In the genomic region with DNA sequence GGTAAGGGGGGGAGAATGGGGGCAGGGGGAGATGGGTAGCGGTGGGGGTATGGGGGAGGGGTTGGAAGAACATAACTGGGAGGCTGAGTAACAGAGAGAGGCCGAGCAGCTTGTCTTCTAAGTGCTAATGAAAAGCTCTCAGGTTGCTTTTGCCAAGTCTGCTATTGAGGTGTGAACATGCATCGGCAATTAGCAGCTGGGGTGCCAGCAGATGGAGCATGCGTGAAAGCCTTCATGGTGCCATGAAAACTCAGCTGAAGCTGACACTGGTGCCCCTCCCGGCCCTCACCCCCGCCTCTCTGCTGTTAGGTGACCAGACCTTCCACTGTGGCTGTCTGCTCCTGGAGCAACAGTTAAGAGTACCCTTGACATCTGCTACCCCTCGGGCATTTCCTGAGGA, we compare ENCODE assay signal across 20 mouse cellular contexts. TPM values are rescaled to one million over a fixed set of nuclear protein-coding genes. Genes with fewer than 3 reads are reported as not detected.
DNase-seq lines count a peak whose midpoint lies in the region; ATAC-seq and TF ChIP-seq lines count a peak whose summit lies in the region.
"Had no signal": no experiment of that assay in that cellular context is flagged by ENCODE, and none has a peak within 500 bp of the region (broad histone marks: within the 10 kb centered on the region; RNA-seq: fewer than 3 reads in every experiment).

No protein-coding gene starts in this region.

- no peaks in the 10 kb centered on the region for H3K27me3 ChIP-seq in hindbrain, postnatal 0 days (ENCODE audit: insufficient read depth, low read length)
- H3K27me3 ChIP-seq in hindbrain, embryonic 14.5 days (ENCODE audit: control insufficient read depth, insufficient read depth, low read length), result no peaks in the 10 kb centered on the region
- H3K27me3 ChIP-seq: midbrain, embryonic 15.5 days had no signal

- no peak for ATAC-seq in hindbrain, postnatal 0 days
- ATAC-seq in hindbrain, embryonic 14.5 days (ENCODE audit: low FRiP score), result no peak
- ATAC-seq: activated CD4-positive, CD25-positive, alpha-beta regulatory T cell, adult 4 months; midbrain, embryonic 15.5 days had no signal

- intact Hi-C loops in left cerebral cortex, postnatal 4 days (cut with DNase I), result loop anchor here (5.0 kb wide), 2 partner anchors 373 to 393 kb away; no protein-coding TSS in a partner anchor

- no peak overlapping the region for H3K9ac ChIP-seq in hindbrain, postnatal 0 days (replicated peaks; ENCODE audit: low read length)
- H3K9ac ChIP-seq in hindbrain, embryonic 14.5 days, result no peak overlapping the region
- H3K9ac ChIP-seq: heart, embryonic 15.5 days; midbrain, embryonic 15.5 days had no signal

- H3K27ac ChIP-seq in hindbrain, postnatal 0 days, result no peak overlapping the region
- no peak overlapping the region for H3K27ac ChIP-seq in hindbrain, embryonic 14.5 days
- H3K27ac ChIP-seq: heart, adult 2 months; heart, embryonic 15.5 days; midbrain, embryonic 15.5 days had no signal

- TF ChIP-seq CTCF in hindbrain, postnatal 0 days (IDR thresholded peaks at IDR 0.05; ENCODE audit: low read depth), result peak; percentile 20; the same call in 1 of the 2 replicates

- H3K36me3 ChIP-seq in hindbrain, postnatal 0 days (ENCODE audit: insufficient read depth, low read length), result no peaks in the 10 kb centered on the region
- H3K36me3 ChIP-seq in hindbrain, embryonic 14.5 days (replicated peaks; ENCODE audit: control insufficient read depth, insufficient read depth), result no peaks in the 10 kb centered on the region
- H3K36me3 ChIP-seq: heart, embryonic 15.5 days; limb, embryonic 10.5 days; midbrain, embryonic 15.5 days had no signal

- WGBS in hindbrain, postnatal 0 days, result 42% methylated on average over 7 of the region's 7 CpGs
- 62% methylated on average over 7 of the region's 7 CpGs for WGBS in hindbrain, embryonic 14.5 days

- DNase-seq in hindbrain, postnatal 0 days (ENCODE audit: low spot score), result peak; percentile 74
- DNase-seq in hindbrain, embryonic 14.5 days (ENCODE audit: low spot score), result no peak
- DNase-seq in right cerebral cortex, adult 18-20 months, result peak; percentile 60
- no peak for DNase-seq in right cerebral cortex, postnatal 25 days
- peak; percentile 62 for DNase-seq in left cerebral cortex, postnatal 4 days
- no peak for DNase-seq in urinary bladder, postnatal 25 days (ENCODE audit: low spot score)
- DNase-seq in gastrocnemius, postnatal 25 days, result no peak
- DNase-seq: adrenal gland, postnatal 36 days; embryo, embryonic 11 days; heart, adult 2 months; kidney, adult 8-10 months; kidney, postnatal 25 days; lung, adult 2 months; lung, postnatal 36 days had no signal

- H3K4me1 ChIP-seq in hindbrain, postnatal 0 days (ENCODE audit: insufficient read depth, low read length), result no peaks in the 10 kb centered on the region
- no peaks in the 10 kb centered on the region for H3K4me1 ChIP-seq in hindbrain, embryonic 14.5 days (replicated peaks; ENCODE audit: control insufficient read depth, insufficient read depth, low read length)
- H3K4me1 ChIP-seq: heart, embryonic 15.5 days; midbrain, embryonic 15.5 days had no signal

- H3K4me2 ChIP-seq in hindbrain, postnatal 0 days (ENCODE audit: low read depth, low read length), result no peak overlapping the region
- H3K4me2 ChIP-seq in hindbrain, embryonic 14.5 days (replicated peaks), result no peak overlapping the region
- H3K4me2 ChIP-seq: heart, embryonic 15.5 days; liver, embryonic 11.5 days; midbrain, embryonic 15.5 days had no signal

- H3K9me3 ChIP-seq in hindbrain, postnatal 0 days (ENCODE audit: low read length), result no peaks in the 10 kb centered on the region
- H3K9me3 ChIP-seq in hindbrain, embryonic 14.5 days (ENCODE audit: control insufficient read depth, low read length), result no peaks in the 10 kb centered on the region
- H3K9me3 ChIP-seq: heart, embryonic 15.5 days; limb, embryonic 10.5 days; midbrain, embryonic 15.5 days had no signal

- H3K4me3 ChIP-seq in hindbrain, postnatal 0 days (ENCODE audit: low read length), result no peak overlapping the region
- H3K4me3 ChIP-seq in hindbrain, embryonic 14.5 days (replicated peaks; ENCODE audit: low read length), result no peak overlapping the region
- H3K4me3 ChIP-seq: heart, adult 2 months; heart, embryonic 15.5 days; limb, embryonic 10.5 days; midbrain, embryonic 15.5 days had no signal

RNA-seq across cellular contexts. Expression of gene Mocs3, which starts 23.4 kb away (rescaled TPM):
- total RNA-seq in hindbrain, postnatal 0 days (2014; rRNA removed), result 24.9 and 27.0 TPM in 2 replicates
- 7.8 and 8.2 TPM in 2 replicates for polyA plus RNA-seq in hindbrain, postnatal 0 days (2015; fragmentation: Nextera tagmentation; extraction: Ambion mirVana)
- polyA plus RNA-seq in hindbrain, embryonic 14.5 days (2014; fragmentation: Nextera tagmentation; extraction: Ambion mirVana), result 11.7 and 12.5 TPM in 2 replicates
- 10 to 100 TPM; 15.5 to 17.7 TPM for total RNA-seq in left cerebral cortex, postnatal 4 days (2021)
- 1 to 10 TPM; 3.9 to 4.0 TPM for total RNA-seq in gastrocnemius, postnatal 25 days (2021)

RNA-seq across cellular contexts. Expression of gene Dpm1, which starts 23.4 kb away (rescaled TPM):
- total RNA-seq in hindbrain, postnatal 0 days (2014; rRNA removed), result 82.9 and 200 TPM in 2 replicates
- 99.2 and 104 TPM in 2 replicates for polyA plus RNA-seq in hindbrain, postnatal 0 days (2015; fragmentation: Nextera tagmentation; extraction: Ambion mirVana)
- polyA plus RNA-seq in hindbrain, embryonic 14.5 days (2014; fragmentation: Nextera tagmentation; extraction: Ambion mirVana), result 58.7 and 60.1 TPM in 2 replicates
- 10 to 100 TPM; 29.7 to 41.5 TPM for total RNA-seq in left cerebral cortex, postnatal 4 days (2021)
- total RNA-seq in gastrocnemius, postnatal 25 days (2021), result 10 to 100 TPM; 70.2 to 73.6 TPM

RNA-seq across cellular contexts. Expression of gene Gm20716, which starts 23.7 kb away (rescaled TPM):
- 11.7 and 15.7 TPM in 2 replicates for total RNA-seq in hindbrain, postnatal 0 days (2014; rRNA removed)
- polyA plus RNA-seq in hindbrain, postnatal 0 days (2015; fragmentation: Nextera tagmentation; extraction: Ambion mirVana), result 14.3 and 14.4 TPM in 2 replicates
- polyA plus RNA-seq in hindbrain, embryonic 14.5 days (2014; fragmentation: Nextera tagmentation; extraction: Ambion mirVana), result 23.7 and 26.3 TPM in 2 replicates
- total RNA-seq in left cerebral cortex, postnatal 4 days (2021), result 10 to 100 TPM; 28.5 to 33.7 TPM
- total RNA-seq in gastrocnemius, postnatal 25 days (2021), result 1 to 10 TPM; 8.2 to 9.1 TPM

RNA-seq across cellular contexts. Expression of gene Kcng1, which starts 27.7 kb away (rescaled TPM):
- 0.32 and 0.89 TPM in 2 replicates for total RNA-seq in hindbrain, postnatal 0 days (2014; rRNA removed)
- polyA plus RNA-seq in hindbrain, postnatal 0 days (2015; fragmentation: Nextera tagmentation; extraction: Ambion mirVana), result 1.1 TPM in 2 replicates
- 0.87 and 1.4 TPM in 2 replicates for polyA plus RNA-seq in hindbrain, embryonic 14.5 days (2014; fragmentation: Nextera tagmentation; extraction: Ambion mirVana)
- 10 to 100 TPM; 34.4 to 34.5 TPM for total RNA-seq in left cerebral cortex, postnatal 4 days (2021)
- total RNA-seq in gastrocnemius, postnatal 25 days (2021), result under 1 TPM; 0.21 to 0.26 TPM
- total RNA-seq: adrenal gland, postnatal 36 days; heart, adult 2 months had no signal
- polyA plus RNA-seq: activated CD4-positive, CD25-positive, alpha-beta regulatory T cell, adult 4 months; C2C12 had no signal

RNA-seq across cellular contexts. Expression of gene Adnp, which starts 46.9 kb away (rescaled TPM):
- total RNA-seq in hindbrain, postnatal 0 days (2014; rRNA removed), result 37.5 and 47.1 TPM in 2 replicates
- 11.1 and 14.1 TPM in 2 replicates for polyA plus RNA-seq in hindbrain, postnatal 0 days (2015; fragmentation: Nextera tagmentation; extraction: Ambion mirVana)
- polyA plus RNA-seq in hindbrain, embryonic 14.5 days (2014; fragmentation: Nextera tagmentation; extraction: Ambion mirVana), result 4.7 and 5.4 TPM in 2 replicates
- total RNA-seq in left cerebral cortex, postnatal 4 days (2021), result 100 to 1,000 TPM; 146 to 147 TPM
- total RNA-seq in gastrocnemius, postnatal 25 days (2021), result 10 to 100 TPM; 15.2 to 16.7 TPM

Comparison
In these comparisons a context has a peak if more than half of its experiments do, and no peak if none do; other contexts are left out.
1. DNase-seq: peak in hindbrain, postnatal 0 days (single experiment), right cerebral cortex, adult 18-20 months (single experiment) and left cerebral cortex, postnatal 4 days (single experiment); none in hindbrain, embryonic 14.5 days (single experiment), right cerebral cortex, postnatal 25 days (single experiment), urinary bladder, postnatal 25 days (single experiment) and gastrocnemius, postnatal 25 days (single experiment).